Mouse (Mus musculus): ENCODE results near the gene Bmp5. TPM values are rescaled to one million over a fixed set of nuclear protein-coding genes. Genes with fewer than 3 reads are reported as not detected.

Gene Bmp5
- polyA plus RNA-seq, 1 experiment from 2014 or later, result 2.7 TPM

DNA sequence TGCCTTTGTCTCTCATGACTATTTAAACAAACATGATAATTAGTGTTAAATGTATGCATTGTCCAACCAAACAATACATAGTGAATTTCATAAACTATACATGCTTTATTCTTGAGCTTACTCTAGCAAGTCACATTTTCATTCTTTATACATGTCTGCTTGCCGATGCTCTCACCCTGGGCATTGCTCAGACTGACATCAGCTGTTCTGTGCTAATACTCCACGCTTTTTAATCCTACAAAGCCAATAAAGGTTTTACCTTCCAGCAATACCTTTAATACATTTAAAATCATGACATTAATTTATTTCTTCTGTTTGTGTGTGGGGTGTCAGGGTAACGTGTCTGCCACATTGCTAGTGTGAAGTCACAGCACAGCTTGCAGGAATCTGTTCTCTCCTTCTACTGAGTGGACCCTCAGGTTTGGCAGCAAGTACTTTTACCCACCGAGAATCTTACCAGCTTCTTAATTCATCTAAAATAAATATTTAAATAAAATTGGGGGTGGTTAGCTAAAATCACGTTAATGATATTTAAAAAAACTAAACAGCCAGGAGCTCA, 75.6 kb downstream of the Bmp5 start:
- no peaks in the 10 kb centered on the region for H3K9me3 ChIP-seq
- H3K36me3 ChIP-seq (replicated peaks), result no peaks in the 10 kb centered on the region
- no peak overlapping the region for H3K4me2 ChIP-seq
- no peak overlapping the region for H3K4me3 ChIP-seq
- H3K27ac ChIP-seq, result no peak overlapping the region
- ATAC-seq (replicated peaks), result no peak
- H3K9ac ChIP-seq, result no peak overlapping the region
- no peaks in the 10 kb centered on the region for H3K4me1 ChIP-seq
- no peaks in the 10 kb centered on the region for H3K27me3 ChIP-seq (replicated peaks)
- 45% methylated on average over 5 of the region's 5 CpGs for WGBS

DNA sequence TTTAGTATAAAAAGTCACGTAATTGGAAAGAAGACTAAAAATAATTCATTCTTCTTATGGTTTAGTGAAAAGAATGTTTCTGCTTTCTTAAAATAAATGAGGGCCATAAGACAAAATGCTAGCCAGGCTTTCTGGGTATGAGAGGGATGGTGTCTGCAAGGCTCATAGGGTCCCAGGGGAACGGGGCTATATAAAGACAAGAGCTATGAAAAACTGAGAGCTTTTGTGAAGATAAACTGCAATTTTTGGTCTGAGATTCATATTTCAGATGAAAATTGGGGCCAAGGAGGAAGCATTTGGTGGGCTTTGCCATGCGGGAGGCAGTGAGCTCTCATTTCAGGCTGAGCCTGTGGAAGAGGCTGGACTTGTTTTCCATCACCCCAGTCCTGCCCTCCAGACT, 83.0 kb downstream of the Bmp5 start:
- 85% methylated on average over 3 of the region's 3 CpGs for whole genome bisulfite sequencing
- Histone ChIP-seq H3K4me1 (no peaks in the 10 kb centered on the region), H3K9ac (no peak overlapping the region), H3K4me3 (no peak overlapping the region), H3K9me3 (no peaks in the 10 kb centered on the region), H3K4me2 (no peak overlapping the region), H3K36me3 (replicated peaks) (no peaks in the 10 kb centered on the region), H3K27ac (no peak overlapping the region), H3K27me3 (replicated peaks) (no peaks in the 10 kb centered on the region)
- ATAC-seq (replicated peaks), result no peak

DNA sequence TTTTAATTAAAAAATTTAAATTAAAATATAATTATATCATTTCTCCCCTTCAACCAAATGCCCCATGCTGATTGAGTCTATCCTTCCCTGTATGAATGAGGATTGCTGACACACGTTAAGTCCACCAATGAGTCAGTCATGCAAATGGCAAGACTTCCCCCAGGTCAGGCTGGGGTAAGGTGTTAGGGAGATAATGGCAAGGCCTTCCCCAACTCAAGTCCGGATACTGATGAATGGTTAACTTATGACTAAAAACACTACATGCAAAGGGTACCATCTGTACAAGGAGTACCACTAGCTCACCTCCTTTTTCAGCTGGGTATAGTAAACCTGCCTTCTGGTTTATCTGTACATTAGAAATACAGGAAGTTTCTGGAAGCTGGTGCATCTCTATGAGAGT, 83.8 kb downstream of the Bmp5 start:
- H3K27me3 ChIP-seq (replicated peaks), result no peaks in the 10 kb centered on the region
- no peaks in the 10 kb centered on the region for H3K4me1 ChIP-seq
- H3K9ac ChIP-seq, result no peak overlapping the region
- 85% methylated on average over 2 of the region's 2 CpGs for WGBS
- no peaks in the 10 kb centered on the region for H3K9me3 ChIP-seq
- no peak overlapping the region for H3K27ac ChIP-seq
- H3K4me2 ChIP-seq, result no peak overlapping the region
- no peaks in the 10 kb centered on the region for H3K36me3 ChIP-seq (replicated peaks)
- no peak for ATAC-seq (replicated peaks)
- H3K4me3 ChIP-seq, result no peak overlapping the region

DNA sequence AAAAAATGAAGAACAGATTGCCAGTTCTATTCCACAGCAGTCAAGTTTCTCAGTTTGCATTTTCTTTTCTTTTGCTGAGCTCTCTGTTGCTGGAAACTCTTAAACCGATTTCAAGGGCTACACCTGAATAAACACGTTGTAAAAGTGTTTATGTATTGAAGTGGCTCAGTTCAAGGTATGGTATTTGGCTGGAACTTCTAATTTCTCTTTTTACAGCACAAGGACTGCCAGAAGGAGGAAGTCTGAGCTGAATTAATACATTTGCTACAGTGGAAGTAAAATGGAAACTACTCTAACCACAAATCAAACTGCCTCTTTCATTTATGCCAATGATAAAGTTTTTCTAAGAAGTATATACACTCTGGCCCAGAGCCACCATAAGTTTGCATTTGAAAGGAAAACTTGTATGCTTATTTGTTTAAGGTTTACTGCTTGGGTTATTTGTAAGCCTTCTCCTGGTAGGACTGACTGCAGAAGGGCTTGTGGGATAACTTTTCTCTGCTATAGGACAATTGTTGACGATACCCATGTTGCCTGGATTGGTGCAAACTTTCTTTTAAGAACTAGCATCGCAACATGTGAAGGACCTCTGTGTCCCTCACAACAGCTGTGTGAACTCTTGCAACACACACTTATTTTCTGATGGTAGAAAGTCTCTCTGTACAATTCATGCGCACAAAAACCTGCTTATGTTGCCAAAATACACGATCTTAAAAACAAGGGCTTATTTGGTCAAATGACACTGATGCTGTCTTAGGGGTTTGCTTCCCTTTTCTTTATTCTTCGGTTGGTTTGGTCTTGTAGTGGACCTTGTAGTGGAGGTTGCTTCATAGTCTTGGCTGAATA, 95.4 kb downstream of the Bmp5 start:
- Histone ChIP-seq H3K27ac (no peak overlapping the region), H3K27me3 (replicated peaks) (no peaks in the 10 kb centered on the region), H3K9me3 (no peaks in the 10 kb centered on the region), H3K9ac (no peak overlapping the region), H3K4me3 (no peak overlapping the region), H3K4me1 (no peaks in the 10 kb centered on the region), H3K36me3 (replicated peaks) (no peaks in the 10 kb centered on the region), H3K4me2 (no peak overlapping the region)
- ATAC-seq (replicated peaks), result no peak
- 78% methylated on average over 7 of the region's 7 CpGs for WGBS

DNA sequence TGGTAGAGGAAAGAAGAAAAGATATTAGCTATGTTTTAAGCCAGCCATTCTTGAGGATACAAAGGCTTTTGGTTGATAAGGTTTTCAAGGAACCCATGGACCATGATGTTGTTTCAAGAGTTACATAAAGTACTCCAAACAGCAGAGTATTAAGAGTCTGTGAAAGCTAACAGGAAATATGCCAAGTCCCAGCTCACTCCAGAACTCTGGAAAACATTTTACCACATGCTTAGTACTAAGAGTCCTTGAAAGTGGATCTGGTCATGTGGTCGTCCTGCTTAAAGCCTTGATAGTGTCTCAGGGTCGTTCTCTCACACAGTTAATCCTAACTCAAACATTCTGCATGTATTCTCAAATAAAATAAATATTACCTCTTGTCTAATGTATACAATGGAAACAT, 101.2 kb downstream of the Bmp5 start:
- Histone ChIP-seq H3K36me3 (replicated peaks) (no peaks in the 10 kb centered on the region), H3K9ac (no peak overlapping the region)
- WGBS, result 68% methylated on average over 2 of the region's 2 CpGs

DNA sequence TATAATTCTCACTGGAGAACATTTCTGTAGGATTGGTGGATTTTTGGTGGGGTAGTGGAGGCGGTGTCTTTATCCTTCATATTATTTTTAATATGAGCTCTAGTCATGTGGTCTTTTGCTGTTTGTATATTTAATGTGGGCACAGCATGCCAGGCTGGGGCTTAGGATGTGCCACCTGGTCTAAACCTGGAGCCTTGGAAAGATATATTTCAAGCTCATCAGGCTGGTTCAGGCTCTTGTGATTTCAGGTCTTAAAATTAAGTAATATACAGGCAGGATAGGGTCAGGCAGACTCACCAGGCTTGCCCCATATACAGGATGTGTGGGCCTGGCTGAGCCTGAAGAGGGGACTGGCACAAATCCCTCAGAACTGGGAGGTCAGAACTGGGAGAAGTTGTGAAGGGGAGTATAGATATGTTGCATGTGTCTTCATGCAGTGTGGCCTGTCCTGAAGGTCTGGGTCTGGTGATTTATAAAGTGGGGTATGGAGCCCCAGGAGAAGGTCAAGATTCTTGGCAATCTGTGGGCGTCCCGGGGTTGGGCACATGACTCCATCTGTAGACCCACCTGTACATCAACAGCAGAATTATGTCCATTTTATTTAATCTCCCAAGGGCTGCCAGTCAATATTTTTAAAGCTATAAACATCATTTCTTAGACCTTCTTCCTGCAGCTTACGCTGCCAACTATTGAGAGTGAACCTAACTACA, 108.5 kb downstream of the Bmp5 start:
- Histone ChIP-seq H3K27me3 (replicated peaks) (no peaks in the 10 kb centered on the region), H3K4me2 (no peak overlapping the region), H3K4me1 (no peaks in the 10 kb centered on the region), H3K4me3 (no peak overlapping the region), H3K27ac (no peak overlapping the region), H3K9ac (no peak overlapping the region), H3K36me3 (replicated peaks) (no peaks in the 10 kb centered on the region), H3K9me3 (no peaks in the 10 kb centered on the region)
- WGBS, result 96% methylated on average over 4 of the region's 4 CpGs
- no peak for ATAC-seq (replicated peaks)

More for the DNA sequence above, 101.2 kb downstream of the Bmp5 start:
- no peak overlapping the region for H3K27ac ChIP-seq
- no peaks in the 10 kb centered on the region for H3K9me3 ChIP-seq
- no peak for ATAC-seq (replicated peaks)
- no peaks in the 10 kb centered on the region for H3K4me1 ChIP-seq
- H3K4me3 ChIP-seq, result no peak overlapping the region
- no peaks in the 10 kb centered on the region for H3K27me3 ChIP-seq (replicated peaks)
- no peak overlapping the region for H3K4me2 ChIP-seq

DNA sequence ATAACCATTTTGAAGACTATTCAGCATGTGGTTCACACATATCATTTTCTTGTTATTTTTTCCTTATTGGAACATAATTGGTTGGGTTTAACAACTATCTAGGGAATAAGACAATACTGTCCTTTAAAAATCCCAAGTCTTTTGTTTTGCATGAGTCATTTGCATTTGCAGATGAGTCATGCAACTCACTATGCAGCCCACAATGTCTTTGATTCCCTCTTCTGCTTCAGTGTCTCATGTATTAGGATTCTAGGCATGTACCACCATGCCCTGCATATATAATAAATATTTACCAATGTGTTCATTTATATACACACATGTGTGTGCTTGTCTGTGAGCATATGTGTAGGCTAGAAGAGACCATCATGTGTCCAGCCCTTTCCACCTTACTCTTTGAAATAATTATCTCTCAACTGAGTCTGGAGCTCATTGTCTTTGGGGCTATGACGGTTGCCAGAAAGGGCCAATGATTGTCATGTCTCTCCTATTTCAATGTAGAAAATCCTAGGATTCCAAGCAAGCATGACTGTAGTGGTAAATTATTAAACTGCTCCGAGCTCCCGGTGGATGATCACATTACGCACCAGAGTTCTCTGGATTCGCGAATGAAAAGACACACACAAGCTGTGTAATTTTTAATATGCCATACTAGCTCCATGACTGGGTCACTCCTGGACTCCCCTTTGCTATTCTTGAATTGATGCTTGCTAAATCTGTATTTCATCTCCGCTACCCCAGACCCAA, 111.8 kb downstream of the Bmp5 start:
- WGBS, result 89% methylated on average over 7 of the region's 7 CpGs
- Histone ChIP-seq H3K4me2 (no peak overlapping the region), H3K9ac (no peak overlapping the region), H3K4me3 (no peak overlapping the region), H3K4me1 (no peaks in the 10 kb centered on the region), H3K9me3 (no peaks in the 10 kb centered on the region), H3K36me3 (replicated peaks) (no peaks in the 10 kb centered on the region), H3K27ac (no peak overlapping the region), H3K27me3 (replicated peaks) (no peaks in the 10 kb centered on the region)
- no peak for ATAC-seq (replicated peaks)

DNA sequence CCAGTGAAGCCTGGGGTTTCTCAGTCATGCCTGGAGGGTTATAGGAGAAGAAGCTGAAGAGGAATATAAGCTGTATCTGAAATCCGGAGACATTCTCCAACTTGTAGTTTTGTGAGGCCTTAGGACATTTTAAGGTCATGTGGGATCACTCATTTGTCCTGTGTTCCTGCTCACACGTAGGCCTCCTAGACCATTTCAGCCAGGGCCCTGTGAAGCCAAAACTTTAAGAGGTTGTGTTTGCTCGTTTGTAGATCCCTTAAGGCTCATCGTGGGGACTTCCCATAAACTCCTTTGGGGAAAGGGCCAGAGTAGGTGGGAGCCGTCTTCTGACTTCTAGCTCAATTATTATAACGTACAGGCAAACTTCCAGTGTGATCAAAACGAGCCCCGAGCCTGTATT, 121.8 kb downstream of the Bmp5 start:
- Histone ChIP-seq H3K9me3 (no peaks in the 10 kb centered on the region), H3K9ac (no peak overlapping the region), H3K27me3 (replicated peaks) (no peaks in the 10 kb centered on the region), H3K27ac (no peak overlapping the region), H3K4me3 (no peak overlapping the region), H3K36me3 (replicated peaks) (no peaks in the 10 kb centered on the region), H3K4me2 (no peak overlapping the region), H3K4me1 (no peaks in the 10 kb centered on the region)
- 83% methylated on average over 8 of the region's 8 CpGs for WGBS
- ATAC-seq (replicated peaks), result no peak

DNA sequence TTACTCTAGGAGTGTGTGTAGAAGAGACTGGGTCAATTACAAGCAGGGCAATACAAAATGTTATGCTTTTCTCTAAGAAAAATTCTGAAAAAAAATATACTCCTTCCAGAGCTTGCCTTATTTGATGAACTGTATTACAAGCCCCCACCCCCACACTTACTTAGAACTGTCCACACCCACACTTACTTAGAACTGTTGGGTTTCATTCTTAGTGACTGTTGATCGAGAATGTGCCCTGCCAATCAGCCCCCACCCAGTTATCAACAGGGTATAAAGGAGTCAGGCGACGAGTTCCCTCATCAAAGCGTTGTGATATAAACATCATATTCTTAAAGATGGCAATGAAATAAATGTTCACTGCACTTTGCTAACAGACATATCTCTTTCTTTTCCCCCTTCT, 122.9 kb downstream of the Bmp5 start:
- no peak overlapping the region for H3K27ac ChIP-seq
- H3K4me1 ChIP-seq, result no peaks in the 10 kb centered on the region
- ATAC-seq (replicated peaks), result no peak
- H3K9ac ChIP-seq, result no peak overlapping the region
- H3K27me3 ChIP-seq (replicated peaks), result no peaks in the 10 kb centered on the region
- H3K4me3 ChIP-seq, result no peak overlapping the region
- H3K36me3 ChIP-seq (replicated peaks), result no peaks in the 10 kb centered on the region
- H3K4me2 ChIP-seq, result no peak overlapping the region
- H3K9me3 ChIP-seq, result no peaks in the 10 kb centered on the region
- WGBS, result 91% methylated on average over 4 of the region's 4 CpGs

DNA sequence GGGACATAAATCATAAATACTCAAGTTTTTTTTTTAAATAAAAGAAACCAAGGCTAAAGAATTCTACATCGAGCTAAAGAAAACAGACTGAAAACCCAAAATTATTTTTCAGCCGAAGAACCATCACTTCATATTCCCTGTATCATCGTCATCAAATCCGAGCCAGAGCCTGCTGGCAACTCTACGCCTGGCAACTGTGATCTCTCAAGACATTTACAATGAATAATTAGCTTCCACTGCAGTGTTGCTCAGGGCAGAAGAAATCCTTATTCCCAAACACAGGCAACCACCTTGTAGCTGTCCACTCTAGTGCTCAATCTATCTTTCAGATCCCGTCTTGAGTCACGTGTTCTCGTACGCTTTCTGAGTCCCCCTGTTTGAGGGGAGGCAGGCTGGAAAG, 126.1 kb downstream of the Bmp5 start:
- Histone ChIP-seq H3K9ac (no peak overlapping the region), H3K4me3 (no peak overlapping the region), H3K36me3 (replicated peaks) (no peaks in the 10 kb centered on the region), H3K4me2 (no peak overlapping the region), H3K27me3 (replicated peaks) (no peaks in the 10 kb centered on the region), H3K4me1 (no peaks in the 10 kb centered on the region), H3K9me3 (no peaks in the 10 kb centered on the region), H3K27ac (no peak overlapping the region)
- 75% methylated on average over 9 of the region's 9 CpGs for WGBS
- no peak for ATAC-seq (replicated peaks)

DNA sequence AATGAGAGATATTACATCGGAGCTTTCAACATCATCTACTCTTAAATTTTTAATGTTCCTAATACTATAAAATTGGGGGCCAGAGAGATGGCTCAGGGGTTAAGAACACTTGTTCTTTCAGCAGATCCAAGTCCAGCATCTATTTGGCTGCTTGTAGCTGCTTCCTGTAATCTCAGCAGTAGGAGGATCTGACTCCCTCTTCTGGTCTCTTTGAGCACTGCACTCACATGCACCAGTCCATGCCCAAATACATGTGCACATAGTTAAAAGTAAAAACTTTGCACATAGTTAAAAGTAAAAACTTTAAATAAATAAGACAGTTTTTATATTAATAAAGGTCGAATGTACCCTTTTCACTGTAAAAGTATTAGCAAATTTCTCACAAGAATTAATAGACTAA, 130.3 kb downstream of the Bmp5 start:
- H3K9ac ChIP-seq, result no peak overlapping the region
- ATAC-seq (replicated peaks), result no peak
- WGBS, result 58% methylated on average over 2 of the region's 2 CpGs

DNA sequence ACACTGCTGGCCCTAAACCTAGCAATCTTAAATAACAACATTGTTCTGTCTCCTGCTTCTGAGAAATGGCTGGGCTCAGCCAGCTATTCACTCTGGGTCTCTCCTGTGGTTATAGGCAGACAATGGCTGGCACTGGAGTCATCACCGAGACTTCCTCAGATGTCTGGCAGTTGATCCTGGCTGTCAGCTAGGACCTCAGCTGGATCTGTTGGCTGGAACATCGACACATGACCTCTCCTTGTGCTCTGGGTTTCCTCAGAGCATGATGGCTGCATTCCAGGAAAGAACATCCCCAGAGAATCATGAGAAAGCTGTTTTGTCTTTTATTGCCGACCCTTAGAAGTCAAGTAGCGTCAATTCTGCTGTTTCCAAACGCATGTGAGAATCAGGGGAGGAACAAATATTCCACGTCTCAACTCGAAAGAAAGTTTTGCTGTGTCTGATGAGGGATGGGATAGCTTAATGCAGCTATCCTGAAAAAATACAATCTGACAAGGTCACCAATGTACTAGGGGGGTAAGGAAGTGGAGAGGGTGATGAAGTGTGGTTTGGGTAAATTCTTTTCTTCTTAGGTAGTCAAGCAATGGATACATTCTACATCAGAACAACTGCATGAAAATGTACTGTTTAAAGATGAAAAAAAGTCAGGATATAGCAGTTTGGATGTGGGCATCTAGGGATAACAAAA, 135.1 kb downstream of the Bmp5 start:
- no peak overlapping the region for H3K4me2 ChIP-seq
- no peak overlapping the region for H3K9ac ChIP-seq
- H3K9me3 ChIP-seq, result no peaks in the 10 kb centered on the region
- no peak overlapping the region for H3K4me3 ChIP-seq
- 47% methylated on average over 7 of the region's 7 CpGs for WGBS
- no peaks in the 10 kb centered on the region for H3K27me3 ChIP-seq (replicated peaks)
- no peak for ATAC-seq (replicated peaks)
- H3K36me3 ChIP-seq (replicated peaks), result no peaks in the 10 kb centered on the region
- H3K27ac ChIP-seq, result no peak overlapping the region
- H3K4me1 ChIP-seq, result no peaks in the 10 kb centered on the region

More for the DNA sequence above, 130.3 kb downstream of the Bmp5 start:
- no peaks in the 10 kb centered on the region for H3K9me3 ChIP-seq
- no peak overlapping the region for H3K27ac ChIP-seq
- H3K4me3 ChIP-seq, result no peak overlapping the region
- no peaks in the 10 kb centered on the region for H3K4me1 ChIP-seq
- H3K36me3 ChIP-seq (replicated peaks), result no peaks in the 10 kb centered on the region
- no peak overlapping the region for H3K4me2 ChIP-seq
- no peaks in the 10 kb centered on the region for H3K27me3 ChIP-seq (replicated peaks)

Measured in midbrain, embryonic 15.5 days (tissue).